Mouse (Mus musculus): ENCODE results near the gene Iqcc. TPM values are rescaled to one million over a fixed set of nuclear protein-coding genes. Genes with fewer than 3 reads are reported as not detected.

The Iqcc gene
- total and polyA plus RNA-seq, 3 experiments, result 13.0 to 30.9 (median 19.7) TPM

DNA sequence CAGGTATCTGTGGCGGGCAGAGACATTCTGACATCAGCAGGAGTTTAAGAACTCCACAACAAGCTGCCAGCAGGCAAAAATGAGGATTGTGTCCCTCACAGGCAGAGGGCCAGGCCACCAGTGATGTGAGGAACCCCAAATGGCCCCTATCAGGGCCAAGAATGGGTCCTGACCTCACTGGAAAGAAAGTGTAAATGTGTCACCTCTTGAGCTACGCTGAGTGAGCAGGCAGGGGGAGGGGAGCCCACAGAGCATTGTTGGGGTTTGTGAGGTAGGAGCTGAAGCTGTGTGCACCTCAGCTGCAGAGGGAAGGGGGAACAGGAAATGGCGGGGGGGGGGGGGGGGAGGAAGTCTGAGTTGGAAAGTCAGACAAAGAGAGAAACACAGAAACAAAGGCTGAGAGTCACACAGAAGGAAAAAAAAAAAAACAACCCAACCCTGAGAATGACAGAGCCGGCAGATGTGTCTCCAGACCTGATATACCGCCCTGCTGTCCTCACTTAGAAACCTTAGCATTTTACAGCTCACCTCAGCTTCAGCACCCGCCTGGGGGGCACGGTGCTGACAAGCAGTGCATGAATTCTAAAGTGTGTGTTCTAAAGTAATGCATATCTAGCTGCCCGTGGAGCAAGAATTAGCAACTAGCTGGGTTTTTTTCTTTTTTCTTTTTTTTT lies 43.6 kb downstream of the Iqcc start:
- H3K36me3 ChIP-seq (ENCODE audit: control insufficient read depth, insufficient read depth, low read length), result no peaks in the 10 kb centered on the region
- H3K4me3 ChIP-seq, result no peak overlapping the region
- WGBS, result 29% methylated on average over 7 of the region's 8 CpGs
- H3K79me2 ChIP-seq (replicated peaks; ENCODE audit: control insufficient read depth, insufficient read depth, low read length), result no peaks in the 10 kb centered on the region
- no peak overlapping the region for H3K9ac ChIP-seq (ENCODE audit: low read depth, low read length)
- TF ChIP-seq EP300 (IDR thresholded peaks at IDR 0.05; ENCODE audit: insufficient read depth, low read depth, low read length), result no peak
- intact Hi-C loops (cut with DNase I), result loop anchor here (2.0 kb wide), 1 partner anchor 19 kb away; no protein-coding TSS in a partner anchor
- H3K27ac ChIP-seq, result no peak overlapping the region
- H3K4me1 ChIP-seq (ENCODE audit: control insufficient read depth, insufficient read depth, low read length), result peaks cover 7% of the 10 kb centered on the region
- no peaks in the 10 kb centered on the region for H3K27me3 ChIP-seq (ENCODE audit: control insufficient read depth, insufficient read depth, low read length)
- DNase-seq, result peak in 1 of 2 experiments; percentile 62

DNA sequence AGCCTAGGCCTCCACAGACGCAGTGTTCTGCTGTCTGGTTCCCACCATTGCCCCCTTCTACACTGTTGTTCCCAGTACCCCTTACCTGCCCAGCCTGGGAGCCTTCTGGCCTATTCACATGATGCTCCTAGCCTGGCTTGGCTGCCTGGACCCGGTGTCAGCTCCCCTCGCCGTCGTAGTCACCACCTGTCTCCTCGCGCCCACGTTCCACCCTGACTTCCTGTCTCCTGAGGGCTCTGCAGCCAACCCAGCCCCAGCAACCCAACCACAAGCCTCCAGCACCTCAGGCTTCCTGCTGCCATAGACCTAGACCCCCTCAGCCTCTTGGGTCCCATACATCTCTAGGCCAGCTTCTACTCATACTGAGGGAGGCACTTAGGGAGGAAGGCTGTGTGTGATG lies 45.5 kb downstream of the Iqcc start, which contains the start of gene Lck:
Gene Lck (minus strand): TSS at position 212 of the 400 bp plus-strand sequence.
- intact Hi-C loops (cut with DNase I), result no loop called here
- DNase-seq, result peak in 1 of 2 experiments; percentile 23
- WGBS, result 79% methylated on average over 8 of the region's 8 CpGs

DNA sequence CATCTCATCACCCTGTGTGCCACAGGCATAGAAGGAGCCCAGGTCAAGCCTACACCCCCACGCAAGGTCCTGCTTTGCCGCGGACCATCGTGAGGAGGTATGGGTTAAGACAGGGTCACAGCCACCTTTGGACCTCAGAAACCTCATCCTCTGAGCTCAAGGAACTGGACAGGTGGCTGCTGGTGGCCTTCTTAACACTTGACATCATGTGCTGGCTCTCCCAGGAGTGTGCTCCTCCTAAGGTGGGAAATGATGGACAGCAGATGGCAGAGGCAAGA lies 45.9 kb downstream of the Iqcc start:
- intact Hi-C loops (cut with DNase I), result no loop called here
- Histone ChIP-seq H3K36me3 (ENCODE audit: control insufficient read depth, insufficient read depth, low read length) (no peaks in the 10 kb centered on the region), H3K27ac (no peak overlapping the region), H3K4me3 (no peak overlapping the region), H3K4me1 (ENCODE audit: control insufficient read depth, insufficient read depth, low read length) (peaks cover 3% of the 10 kb centered on the region), H3K79me2 (replicated peaks; ENCODE audit: control insufficient read depth, insufficient read depth, low read length) (no peaks in the 10 kb centered on the region), H3K9ac (ENCODE audit: low read depth, low read length) (no peak overlapping the region), H3K27me3 (ENCODE audit: control insufficient read depth, insufficient read depth, low read length) (no peaks in the 10 kb centered on the region)
- TF ChIP-seq POLR2A (IDR thresholded peaks at IDR 0.05; ENCODE audit: insufficient read depth, low read depth, low read length), result no peak
- TF ChIP-seq CTCF (IDR thresholded peaks at IDR 0.05), result no peak
- no peak for TF ChIP-seq EP300 (IDR thresholded peaks at IDR 0.05; ENCODE audit: insufficient read depth, low read depth, low read length)
- no peak for DNase-seq
- 95% methylated on average over 4 of the region's 4 CpGs for WGBS

More for the DNA sequence above, 45.5 kb downstream of the Iqcc start, which contains the start of gene Lck:
- no peaks in the 10 kb centered on the region for H3K36me3 ChIP-seq (ENCODE audit: control insufficient read depth, insufficient read depth, low read length)
- no peaks in the 10 kb centered on the region for H3K27me3 ChIP-seq (ENCODE audit: control insufficient read depth, insufficient read depth, low read length)
- H3K27ac ChIP-seq, result no peak within 1 kb of the TSS
- peaks cover 4% of the 10 kb centered on the region for H3K4me1 ChIP-seq (ENCODE audit: control insufficient read depth, insufficient read depth, low read length)
- TF ChIP-seq CTCF (IDR thresholded peaks at IDR 0.05) (no peak), EP300 (IDR thresholded peaks at IDR 0.05; ENCODE audit: insufficient read depth, low read depth, low read length) (no peak), POLR2A (IDR thresholded peaks at IDR 0.05; ENCODE audit: insufficient read depth, low read depth, low read length) (no peak)
- no peak within 1 kb of the TSS for H3K9ac ChIP-seq (ENCODE audit: low read depth, low read length)
- H3K79me2 ChIP-seq (replicated peaks; ENCODE audit: control insufficient read depth, insufficient read depth, low read length), result no peaks in the 10 kb centered on the region
- H3K4me3 ChIP-seq, result no peak within 1 kb of the TSS

DNA sequence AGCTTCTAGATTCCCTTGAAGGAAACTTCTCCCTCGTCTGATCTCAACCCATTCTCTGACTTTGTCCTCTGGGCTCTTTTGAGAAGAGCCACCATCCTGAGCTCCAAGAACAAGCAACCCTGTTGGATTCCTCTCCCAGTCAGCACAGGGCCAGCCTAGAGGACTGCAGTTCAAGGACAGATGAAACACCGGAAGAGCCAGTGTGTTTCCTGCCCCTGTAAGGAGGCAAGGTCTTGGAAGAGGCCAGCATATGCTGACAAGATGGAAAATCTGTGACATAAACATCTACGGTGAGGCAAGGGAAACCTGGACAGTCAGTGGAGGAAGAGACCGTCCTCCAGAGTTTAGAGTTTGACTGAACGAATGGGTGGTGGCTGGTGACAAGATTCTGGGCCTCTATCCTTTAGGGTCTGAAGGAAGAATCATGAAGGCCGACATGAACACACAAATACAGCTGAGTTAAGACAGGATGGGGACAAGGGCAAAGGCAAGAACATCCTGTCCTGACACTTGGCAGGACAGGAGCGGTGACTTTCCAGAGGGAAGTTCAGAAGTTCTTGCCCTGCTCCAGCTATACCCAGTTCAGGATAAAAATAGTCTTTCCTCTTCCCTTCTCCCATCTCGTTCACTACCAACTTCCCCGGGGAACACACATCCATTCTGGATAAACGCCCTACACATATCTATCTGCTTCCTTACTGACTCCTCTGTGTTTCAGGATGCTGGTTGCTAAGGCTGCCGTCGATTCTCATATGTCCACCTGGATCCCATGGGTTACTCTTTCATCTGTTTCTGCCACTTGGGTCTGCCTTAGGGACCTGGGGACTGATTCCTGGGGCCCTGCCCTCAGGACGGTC lies 46.4 kb downstream of the Iqcc start:
- Histone ChIP-seq H3K9ac (ENCODE audit: low read depth, low read length) (no peak overlapping the region), H3K79me2 (replicated peaks; ENCODE audit: control insufficient read depth, insufficient read depth, low read length) (no peaks in the 10 kb centered on the region), H3K4me3 (no peak overlapping the region), H3K4me1 (ENCODE audit: control insufficient read depth, insufficient read depth, low read length) (peaks cover 1% of the 10 kb centered on the region), H3K27me3 (ENCODE audit: control insufficient read depth, insufficient read depth, low read length) (no peaks in the 10 kb centered on the region), H3K27ac (no peak overlapping the region), H3K36me3 (ENCODE audit: control insufficient read depth, insufficient read depth, low read length) (no peaks in the 10 kb centered on the region)
- TF ChIP-seq POLR2A (IDR thresholded peaks at IDR 0.05; ENCODE audit: insufficient read depth, low read depth, low read length) (no peak), CTCF (IDR thresholded peaks at IDR 0.05) (no peak), EP300 (IDR thresholded peaks at IDR 0.05; ENCODE audit: insufficient read depth, low read depth, low read length) (no peak)
- DNase-seq, result no peak
- WGBS, result 38% methylated on average over 13 of the region's 13 CpGs
- intact Hi-C loops (cut with DNase I), result no loop called here

DNA sequence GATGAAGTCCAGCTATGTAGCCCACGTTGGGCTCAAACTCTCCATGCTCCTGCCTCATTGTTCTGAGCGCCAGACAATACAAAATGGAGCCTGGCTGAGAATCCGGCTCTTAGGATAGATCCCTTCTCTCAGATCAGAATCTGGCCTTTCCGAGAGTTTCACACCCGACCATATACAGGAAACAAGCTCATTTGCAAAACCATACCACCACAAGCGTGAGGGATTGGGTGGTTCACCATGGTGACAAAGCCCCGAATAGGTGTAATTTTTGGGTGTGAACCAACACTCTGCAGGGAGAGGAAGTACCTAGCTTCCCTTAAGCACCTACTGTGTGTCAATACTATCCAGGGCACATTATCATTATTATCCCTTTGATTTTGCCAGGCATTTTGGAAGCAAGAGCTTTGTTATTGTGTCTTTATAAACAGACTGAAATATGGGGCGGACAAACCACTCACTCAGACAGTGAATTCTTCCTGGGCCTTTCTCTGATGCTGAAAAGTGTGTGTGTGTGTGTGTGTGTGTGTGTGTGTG lies 47.3 kb downstream of the Iqcc start:
- no peaks in the 10 kb centered on the region for H3K36me3 ChIP-seq (ENCODE audit: control insufficient read depth, insufficient read depth, low read length)
- no peaks in the 10 kb centered on the region; the same call in 1 of the 2 replicates for H3K4me1 ChIP-seq (ENCODE audit: control insufficient read depth, insufficient read depth, low read length)
- no peak overlapping the region for H3K27ac ChIP-seq
- H3K4me3 ChIP-seq, result no peak overlapping the region
- H3K27me3 ChIP-seq (ENCODE audit: control insufficient read depth, insufficient read depth, low read length), result no peaks in the 10 kb centered on the region
- no peak overlapping the region for H3K9ac ChIP-seq (ENCODE audit: low read depth, low read length)
- DNase-seq, result no peak
- no peak for TF ChIP-seq EP300 (IDR thresholded peaks at IDR 0.05; ENCODE audit: insufficient read depth, low read depth, low read length)
- TF ChIP-seq CTCF (IDR thresholded peaks at IDR 0.05), result no peak
- no peak for TF ChIP-seq POLR2A (IDR thresholded peaks at IDR 0.05; ENCODE audit: insufficient read depth, low read depth, low read length)
- intact Hi-C loops (cut with DNase I), result no loop called here
- 78% methylated on average over 8 of the region's 8 CpGs for WGBS
- no peaks in the 10 kb centered on the region for H3K79me2 ChIP-seq (replicated peaks; ENCODE audit: control insufficient read depth, insufficient read depth, low read length)

DNA sequence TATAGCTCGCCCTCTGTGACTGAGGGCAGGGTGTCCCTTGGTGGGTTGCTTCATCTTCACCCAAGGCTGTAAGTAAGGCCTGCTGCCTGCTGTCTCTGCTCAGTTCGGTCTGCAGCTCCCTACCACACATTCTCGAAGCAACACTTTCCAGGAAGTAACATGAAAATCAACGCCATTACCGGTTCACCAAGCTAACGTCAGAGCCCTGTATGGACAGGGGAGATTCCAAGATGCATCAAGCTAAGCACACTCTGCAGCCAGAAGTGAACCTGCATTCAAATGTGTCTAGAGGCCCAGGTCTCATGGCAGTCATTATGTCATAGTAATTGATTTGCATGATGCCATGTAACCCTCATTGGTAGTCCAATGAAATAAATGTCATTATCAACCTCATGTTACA lies 48.9 kb downstream of the Iqcc start:
- no peaks in the 10 kb centered on the region for H3K27me3 ChIP-seq (ENCODE audit: control insufficient read depth, insufficient read depth, low read length)
- no peak for TF ChIP-seq POLR2A (IDR thresholded peaks at IDR 0.05; ENCODE audit: insufficient read depth, low read depth, low read length)
- H3K9ac ChIP-seq (ENCODE audit: low read depth, low read length), result no peak overlapping the region
- H3K27ac ChIP-seq, result no peak overlapping the region
- intact Hi-C loops (cut with DNase I), result no loop called here
- H3K36me3 ChIP-seq (ENCODE audit: control insufficient read depth, insufficient read depth, low read length), result no peaks in the 10 kb centered on the region
- H3K79me2 ChIP-seq (replicated peaks; ENCODE audit: control insufficient read depth, insufficient read depth, low read length), result no peaks in the 10 kb centered on the region
- H3K4me1 ChIP-seq (ENCODE audit: control insufficient read depth, insufficient read depth, low read length), result no peaks in the 10 kb centered on the region; the same call in 1 of the 2 replicates
- no peak overlapping the region for H3K4me3 ChIP-seq
- WGBS, result 86% methylated on average over 6 of the region's 6 CpGs
- DNase-seq, result no peak
